Mouse (Mus musculus) adrenal gland, adult (tissue): Measurements from ENCODE around the gene Acsf2.

Source experiments
- DNase-seq, 2 experiments: peaks; one replicate each; pipeline ENCODE4 v3.0.0; 2022 to 2023; ENCODE audit warnings: low spot score in 1 of 2; ENCODE audit not compliant: inconsistent age in 2 of 2

Gene Acsf2

GRCm38 (mm10) chr11:94600447-94600846 is 1.2 kb downstream of the Acsf2 start:
- peak; percentile 51 to 65 for DNase-seq

- DNase-seq = peak in 1 of 2 experiments; percentile 59
Measured at GRCm38 (mm10) chr11:94598437-94599120, 3.1 kb downstream of the Acsf2 start.

DNA sequence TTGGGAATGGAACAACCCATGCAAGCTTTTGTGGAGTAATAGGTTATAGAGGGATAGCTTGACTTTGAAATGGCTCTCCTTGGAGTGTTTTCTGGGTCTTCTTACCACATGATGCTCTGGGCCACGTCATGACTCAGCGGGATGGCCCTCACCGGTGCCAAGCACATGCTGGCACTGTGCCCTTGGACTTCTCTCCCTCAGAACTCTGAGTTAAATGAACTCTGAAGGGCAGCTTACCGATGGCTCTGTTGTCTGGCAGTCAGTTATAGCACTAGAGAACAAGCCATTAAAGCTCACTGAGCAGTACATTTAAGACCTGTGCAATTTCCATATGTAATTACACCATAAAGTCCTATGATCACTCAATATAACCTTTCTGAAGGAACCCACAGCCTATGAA is 4.4 kb downstream of the Acsf2 start:
- peak; percentile 93 to 97 for DNase-seq

DNA sequence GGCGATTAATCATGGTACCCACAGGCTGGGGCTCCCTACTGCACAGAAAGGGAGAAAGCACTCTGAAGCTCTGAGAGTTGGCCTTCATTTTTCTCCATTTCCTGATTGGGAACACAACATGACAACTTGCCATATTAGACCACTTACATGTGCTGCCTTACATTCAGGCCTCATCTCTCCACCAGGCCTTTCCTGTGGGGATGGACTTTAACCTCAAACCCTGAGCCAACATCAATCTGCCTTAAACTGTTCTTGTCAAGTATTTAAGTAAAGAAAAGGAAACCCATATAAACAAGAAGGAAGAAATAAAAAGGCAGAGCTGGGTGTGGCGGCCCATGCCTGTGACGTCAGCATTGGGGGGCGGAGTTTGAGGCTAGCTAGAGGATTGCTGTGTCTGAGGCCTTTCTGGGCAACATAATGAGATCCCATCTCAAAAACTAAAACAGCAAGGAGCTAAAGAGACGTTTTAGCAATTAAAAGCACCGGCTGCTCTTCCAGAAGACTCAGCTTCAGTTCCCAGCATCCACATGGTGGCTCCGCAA is 5.3 kb downstream of the Acsf2 start:
- DNase-seq = no peak

DNA sequence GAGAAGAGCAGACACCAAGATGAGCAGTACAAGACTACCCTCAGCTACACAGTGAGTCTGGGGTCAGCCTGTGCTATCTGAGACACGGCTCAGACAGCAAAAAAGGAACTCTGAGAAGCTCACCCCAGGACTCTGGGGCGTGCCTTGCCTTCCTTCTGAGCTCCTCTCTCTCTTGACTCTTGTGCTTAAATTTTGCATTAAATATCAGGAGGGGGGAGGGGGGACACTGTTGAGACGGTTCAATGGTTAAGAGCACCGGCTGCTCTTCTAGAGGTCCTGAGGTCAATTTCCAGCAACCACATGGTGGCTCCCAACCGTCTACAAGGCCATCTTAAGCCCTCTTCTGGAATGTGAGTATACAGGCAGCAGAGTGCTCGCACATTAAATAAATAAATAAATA is 14.2 kb downstream of the Acsf2 start:
- DNase-seq = no peak

- no peak for DNase-seq
Measured at GRCm38 (mm10) chr11:94585091-94585490, 16.6 kb downstream of the Acsf2 start.

GRCm38 (mm10) chr11:94580111-94580740 is 21.4 kb downstream of the Acsf2 start:
- no peak for DNase-seq

- DNase-seq = no peak
Measured at GRCm38 (mm10) chr11:94576361-94576760, 25.3 kb downstream of the Acsf2 start.

- DNase-seq = no peak
Measured at GRCm38 (mm10) chr11:94575036-94575435, 26.6 kb downstream of the Acsf2 start.

DNA sequence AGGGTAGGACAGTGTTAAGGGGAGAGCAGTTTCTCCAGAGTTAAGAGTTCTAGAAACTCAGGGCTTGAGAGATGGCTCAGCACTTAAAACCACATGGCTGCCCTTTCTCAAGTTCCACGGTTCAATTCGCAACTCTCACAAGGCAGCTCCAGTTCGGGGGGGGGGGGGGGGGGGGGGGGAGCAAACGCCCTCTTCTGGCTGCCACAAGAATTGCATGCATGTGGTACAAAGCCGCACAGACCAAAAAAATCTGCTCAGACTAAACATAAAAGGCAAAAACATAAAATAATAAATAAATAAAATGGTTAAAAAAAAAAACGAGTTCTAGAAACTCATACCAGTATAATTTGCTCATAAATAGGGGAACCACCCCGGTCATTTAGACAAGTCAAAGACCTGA is 27.1 kb downstream of the Acsf2 start:
- DNase-seq = no peak

DNA sequence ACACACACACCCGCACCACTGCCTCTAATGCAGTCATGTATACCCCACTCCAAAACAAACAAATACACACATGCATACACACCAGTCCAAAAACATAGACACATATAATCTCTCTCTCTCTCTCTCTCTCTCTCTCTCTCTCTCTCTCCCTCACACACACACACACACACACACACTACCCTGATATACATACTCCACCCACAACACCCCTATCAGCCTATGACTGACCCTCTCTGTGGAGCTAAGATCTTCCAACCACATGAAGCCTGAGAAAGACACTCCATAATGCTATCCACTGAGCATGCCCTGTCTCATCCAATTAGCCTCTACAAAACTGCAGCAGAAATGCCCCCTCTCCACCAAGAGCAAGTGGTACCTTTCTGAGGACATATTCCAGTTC is 29.8 kb downstream of the Acsf2 start:
- no peak for DNase-seq

GRCm38 (mm10) chr11:94570612-94571011 is 31.1 kb downstream of the Acsf2 start:
- peak; percentile 53 to 72 for DNase-seq

- DNase-seq = no peak
Measured at GRCm38 (mm10) chr11:94567326-94567725, 34.3 kb downstream of the Acsf2 start.

DNA sequence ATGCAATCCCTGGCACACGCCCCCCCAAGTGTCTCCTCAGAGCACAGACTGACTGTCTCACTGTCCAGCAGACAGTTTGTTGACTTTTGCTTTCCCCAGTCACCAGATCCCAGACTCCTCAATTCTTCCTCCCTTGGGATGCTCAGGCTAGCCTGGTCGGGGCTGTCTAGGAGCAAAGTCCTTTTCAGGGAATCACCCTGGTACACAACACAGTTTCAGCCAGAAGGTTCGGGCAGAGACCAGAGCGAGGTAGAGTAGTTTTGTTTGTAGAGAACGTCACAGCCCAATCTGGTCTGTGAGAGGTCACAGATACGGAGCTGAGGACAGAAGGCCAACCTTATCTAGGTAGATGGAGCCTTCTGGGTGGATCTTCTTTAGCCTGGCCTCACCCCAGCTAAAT is 35.1 kb downstream of the Acsf2 start:
- DNase-seq = no peak

- no peak for DNase-seq
Measured at GRCm38 (mm10) chr11:94565151-94565479, 36.6 kb downstream of the Acsf2 start.

DNA sequence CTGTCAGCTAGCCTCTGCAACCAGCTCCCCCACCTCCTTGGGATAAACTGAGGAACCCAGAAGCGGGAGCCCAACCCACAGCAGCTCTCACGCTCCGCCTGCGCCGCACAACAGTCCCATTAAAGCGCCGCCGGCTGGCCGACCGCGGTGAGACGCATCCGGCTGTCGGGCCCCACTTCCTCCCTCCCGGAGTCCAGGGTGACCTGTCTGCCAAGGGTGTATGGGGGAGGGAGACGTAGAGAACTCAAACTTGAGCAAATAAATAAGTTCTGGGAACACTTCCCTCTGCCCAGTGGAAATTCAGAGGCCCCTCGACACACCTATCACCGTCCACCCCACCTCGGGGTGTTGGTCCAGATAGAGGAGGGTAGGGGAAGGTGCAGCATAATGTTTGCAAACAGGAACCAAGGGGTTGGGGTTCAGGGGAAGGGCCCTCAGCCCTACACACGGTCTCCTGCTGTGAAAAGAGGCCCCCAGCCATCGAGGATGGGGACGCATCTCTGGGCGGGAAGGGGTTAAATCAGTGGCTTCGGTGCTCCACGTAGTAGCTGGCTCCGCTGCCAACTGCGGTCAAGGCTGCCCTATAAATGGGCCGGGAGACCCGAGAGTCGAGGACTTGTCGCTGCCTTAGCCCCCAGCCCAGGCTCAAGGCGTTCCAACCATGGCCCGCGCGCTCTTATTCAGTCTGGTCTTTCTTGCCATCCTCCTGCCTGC is 37.1 kb downstream of the Acsf2 start, which contains the start of gene Chad:
TSS of gene Chad (plus strand) at position 611 of the 714 bp plus-strand sequence.
- peak; percentile 51 to 73 for DNase-seq

GRCm38 (mm10) chr11:94563821-94564220 is 37.9 kb downstream of the Acsf2 start:
- DNase-seq = no peak

GRCm38 (mm10) chr11:94563383-94563782 is 38.3 kb downstream of the Acsf2 start:
- DNase-seq = no peak

DNA sequence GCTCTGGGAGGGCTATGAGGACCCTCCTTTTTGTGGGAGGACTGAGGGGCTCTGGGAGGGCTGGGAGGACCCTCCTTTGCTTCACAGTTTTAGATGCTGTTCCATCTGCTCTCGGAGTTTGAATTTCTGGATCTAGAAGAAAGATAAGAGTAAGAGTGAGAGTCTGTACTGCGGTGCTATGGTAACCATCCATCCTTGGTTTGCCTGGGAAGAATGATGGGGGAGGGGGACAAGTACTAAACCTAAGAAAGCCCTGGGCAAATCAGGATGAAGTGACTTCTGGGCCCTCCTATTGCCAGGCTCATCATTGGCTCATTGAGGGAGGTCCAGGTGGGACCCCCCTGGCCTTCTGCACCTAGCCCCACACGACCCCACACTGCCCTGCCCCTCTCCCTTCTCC is 43.4 kb downstream of the Acsf2 start:
- no peak for DNase-seq

GRCm38 (mm10) chr11:94550442-94550744 is 51.3 kb downstream of the Acsf2 start:
- DNase-seq = no peak

- no peak for DNase-seq
Measured at GRCm38 (mm10) chr11:94549691-94550441, 51.8 kb downstream of the Acsf2 start.
